Mouse (Mus musculus): ENCODE results near the gene Eri3. TPM values are rescaled to one million over a fixed set of nuclear protein-coding genes. Genes with fewer than 3 reads are reported as not detected.

Gene Eri3
- total RNA-seq, 2 experiments from 2014 or later, result 199 to 226 TPM

- no peak for DNase-seq (ENCODE audit: extremely low spot score in 1 of 2, low spot score in 1 of 2)
Measured at GRCm38 (mm10) chr4:117708780-117709550, 158.8 kb downstream of the Eri3 start.

GRCm38 (mm10) chr4:117712314-117712713, 162.1 kb downstream of the Eri3 start:
- DNase-seq (ENCODE audit: extremely low spot score in 1 of 2, low spot score in 1 of 2), result no peak

GRCm38 (mm10) chr4:117713303-117714098, 163.3 kb downstream of the Eri3 start:
- no peak for DNase-seq (ENCODE audit: extremely low spot score in 1 of 2, low spot score in 1 of 2)

Small RNA genes lying within 50 kb of the gene (microRNA-seq; reads per million reads assigned to microRNA genes)
- gene Gm25559, result 0 reads per million in 2 experiments

Other genes with a start within 250 kb of the Eri3 start
- gene Rnf220, start 53.3 kb upstream of the Eri3 start, total RNA-seq (2021), result 100 to 1,000 TPM; 169 to 188 TPM
- gene Dmap1, start 131.9 kb downstream of the Eri3 start, total RNA-seq (2021), result 10 to 100 TPM; 35.8 to 39.6 TPM
- gene Gm12845, start 174.0 kb downstream of the Eri3 start, total RNA-seq (2021), result not detected
- gene Klf17, start 215.3 kb downstream of the Eri3 start, total RNA-seq (2021), result not detected

Data from layer of hippocampus, postnatal 25 days (tissue).